Mouse (Mus musculus) adrenal gland, adult 18-20 months (tissue): ENCODE results near the gene Atp8b5. TPM values are rescaled to one million over a fixed set of nuclear protein-coding genes. Genes with fewer than 3 reads are reported as not detected.

Experiments used
- DNase-seq, 2 experiments: peaks; one replicate each; pipeline ENCODE4 v3.0.0; 2021 to 2022; ENCODE audit warnings: low spot score in 2 of 2
- total RNA-seq, 2 experiments: library from RNA; stranded (reverse); gene quantifications; 1 replicate in 1 of 2; 2 replicates in 1 of 2; pipeline ENCODE4 v1.2.3; 2021

Atp8b5 gene
- total RNA-seq, 2 experiments from 2014 or later, result 0.30 to 0.83 TPM

- DNase-seq, result no peak
Measured at GRCm38 (mm10) chr4:43382155-43383020, 115.4 kb downstream of the Atp8b5 start.

GRCm38 (mm10) chr4:43383246-43384082 lies 116.5 kb downstream of the Atp8b5 start:
- DNase-seq, result no peak

- DNase-seq, result no peak
Measured at GRCm38 (mm10) chr4:43384083-43384460, 117.1 kb downstream of the Atp8b5 start.

GRCm38 (mm10) chr4:43384541-43384940 lies 117.6 kb downstream of the Atp8b5 start:
- no peak for DNase-seq

GRCm38 (mm10) chr4:43386932-43387331 lies 120.0 kb downstream of the Atp8b5 start:
- no peak for DNase-seq

GRCm38 (mm10) chr4:43389390-43389789 lies 122.4 kb downstream of the Atp8b5 start:
- no peak for DNase-seq

- DNase-seq, result no peak
Measured at GRCm38 (mm10) chr4:43389845-43390440, 123.0 kb downstream of the Atp8b5 start.

- DNase-seq, result no peak
Measured at GRCm38 (mm10) chr4:43391521-43392050, 124.6 kb downstream of the Atp8b5 start.

GRCm38 (mm10) chr4:43394345-43394891 lies 127.5 kb downstream of the Atp8b5 start:
- DNase-seq, result peak; percentile 57 to 59

GRCm38 (mm10) chr4:43395147-43395546 lies 128.2 kb downstream of the Atp8b5 start:
- DNase-seq, result no peak

GRCm38 (mm10) chr4:43395836-43396235 lies 128.9 kb downstream of the Atp8b5 start:
- no peak for DNase-seq

GRCm38 (mm10) chr4:43396381-43396780 lies 129.4 kb downstream of the Atp8b5 start:
- DNase-seq, result no peak

GRCm38 (mm10) chr4:43398014-43398413 lies 131.1 kb downstream of the Atp8b5 start:
- DNase-seq, result no peak

- DNase-seq, result peak; percentile 73 to 74
Measured at GRCm38 (mm10) chr4:43398829-43399331, 131.9 kb downstream of the Atp8b5 start.

- peak in 1 of 2 experiments; percentile 24 for DNase-seq
Measured at GRCm38 (mm10) chr4:43399391-43400131, 132.6 kb downstream of the Atp8b5 start.

- DNase-seq, result no peak
Measured at GRCm38 (mm10) chr4:43400976-43401375, 134.0 kb downstream of the Atp8b5 start.

- no peak for DNase-seq
Measured at GRCm38 (mm10) chr4:43401486-43401885, 134.5 kb downstream of the Atp8b5 start.

- peak in 1 of 2 experiments; percentile 22 for DNase-seq
Measured at GRCm38 (mm10) chr4:43402212-43402611, 135.3 kb downstream of the Atp8b5 start.

GRCm38 (mm10) chr4:43404697-43405096 lies 137.7 kb downstream of the Atp8b5 start:
- DNase-seq, result no peak
